8 mouse cellular contexts compared by ENCODE assay signal in the genomic region with DNA sequence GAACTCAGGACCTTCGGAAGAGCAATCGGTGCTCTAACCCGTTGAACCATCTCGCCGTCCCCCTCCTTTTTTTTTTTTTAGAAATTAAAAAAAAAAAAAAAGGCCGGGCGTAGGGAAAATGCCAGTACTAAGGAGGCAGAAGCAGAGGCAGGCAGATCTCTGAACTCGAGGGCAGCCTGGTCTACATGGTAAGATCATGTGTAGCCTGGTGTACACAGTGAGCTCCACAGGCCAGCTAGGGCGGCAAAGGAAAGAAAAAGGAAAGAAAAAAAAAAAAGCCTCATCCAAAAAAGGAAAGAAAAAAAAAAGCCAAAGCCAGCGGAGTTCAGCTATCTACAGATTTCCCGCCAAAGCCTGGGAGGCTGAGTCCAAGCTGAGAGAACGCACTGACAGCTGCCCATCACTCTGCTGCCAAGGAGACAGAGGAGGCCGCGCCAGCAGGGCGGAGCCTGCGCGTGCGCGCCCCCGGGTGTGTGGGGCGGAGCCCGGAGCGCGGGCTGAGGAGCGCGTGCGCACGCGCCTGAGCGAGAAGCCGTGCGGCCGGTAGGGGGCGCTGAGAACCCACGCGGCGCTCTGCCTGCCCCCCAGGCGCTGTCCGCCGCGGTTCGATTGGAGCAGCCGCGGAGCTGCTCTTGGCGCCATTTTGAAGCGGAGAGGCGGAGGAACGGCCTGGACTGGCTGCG. TPM values are rescaled to one million over a fixed set of nuclear protein-coding genes. Genes with fewer than 3 reads are reported as not detected.
DNase-seq lines count a peak whose midpoint lies in the region; ATAC-seq and TF ChIP-seq lines count a peak whose summit lies in the region.

Gene Pds5b (plus strand): TSS at position 587 of the 683 bp plus-strand sequence.

- peak; percentile 89 to 92 for DNase-seq in gastrocnemius, adult 8-10 months (ENCODE audit: low spot score in 2 of 2)
- DNase-seq in hindlimb bud, embryonic 11.5 days (ENCODE audit: extremely low spot score, low read depth, low spot score), result peak; percentile 81
- DNase-seq in left cerebral cortex, adult 8-10 months (ENCODE audit: low spot score in 2 of 2), result peak; percentile 67 to 92
- DNase-seq in right cerebral cortex, postnatal 10 days (ENCODE audit: low spot score in 2 of 2), result peak; percentile 95 to 96
- DNase-seq in urinary bladder, postnatal 25 days (ENCODE audit: low spot score), result peak; percentile 95

- ATAC-seq in activated CD4-positive, CD25-positive, alpha-beta regulatory T cell, adult 4 months, result peak; percentile 91

- H3K9me3 ChIP-seq in megakaryocyte, embryonic 14.5 days, result no peaks in the 10 kb centered on the region

- no peaks in the 10 kb centered on the region for H3K36me3 ChIP-seq in megakaryocyte, embryonic 14.5 days (replicated peaks; ENCODE audit: low read length)

- no peak for TF ChIP-seq POLR2A in cortical plate, adult 2 months (IDR thresholded peaks at IDR 0.05; ENCODE audit: extremely low read depth, insufficient read depth, low read length)

- peak; percentile 58 for TF ChIP-seq CTCF in cortical plate, adult 2 months (IDR thresholded peaks at IDR 0.05; ENCODE audit: extremely low read depth, insufficient read depth, low read length)

- no peaks in the 10 kb centered on the region for H3K4me1 ChIP-seq in cortical plate, adult 2 months (ENCODE audit: control insufficient read depth, insufficient read depth, low read length)
- H3K4me1 ChIP-seq in megakaryocyte, embryonic 14.5 days, result peaks cover 25% of the 10 kb centered on the region

- peaks cover 3% of the 10 kb centered on the region for H3K27me3 ChIP-seq in megakaryocyte, embryonic 14.5 days (replicated peaks)

- no peak within 1 kb of the TSS for H3K27ac ChIP-seq in cortical plate, adult 2 months (ENCODE audit: insufficient read depth, low read length)

- peak within 1 kb of the TSS; percentile 99 for H3K4me3 ChIP-seq in cortical plate, adult 2 months (ENCODE audit: insufficient read depth, low read length)
- H3K4me3 ChIP-seq in megakaryocyte, embryonic 14.5 days (replicated peaks), result peak within 1 kb of the TSS; percentile 98

RNA-seq across cellular contexts. Expression of gene Pds5b, which starts in this region (rescaled TPM):
- 10 to 100 TPM; 22.1 to 22.9 TPM for polyA plus RNA-seq in activated CD4-positive, CD25-positive, alpha-beta regulatory T cell, adult 4 months (2017; shearing (Covaris generic))
- 28.6 and 30.7 TPM in 2 replicates for polyA plus RNA-seq in cortical plate, adult 2 months (2012; rRNA removed)
- 10 to 100 TPM; 21.0 to 24.1 (median 22.8) TPM for total RNA-seq in gastrocnemius, adult 8-10 months (2022)
- total RNA-seq in left cerebral cortex, adult 8-10 months (2022), result 10 to 100 TPM; 64.8 to 75.8 (median 70.8) TPM
- 0.70 TPM in 1 of 2 replicates, not detected in the other for polyA plus RNA-seq in megakaryocyte, embryonic 14.5 days (2012; ENCODE audit: insufficient read depth, low replicate concordance)

Comparison
In these comparisons a context has a peak if more than half of its experiments do, and no peak if none do; other contexts are left out.
1. RNA of gene Pds5b (polyA plus RNA-seq): 28.6 to 30.7 TPM in cortical plate, adult 2 months and 22.1 to 22.9 TPM in activated CD4-positive, CD25-positive, alpha-beta regulatory T cell, adult 4 months; 0.70 TPM in megakaryocyte, embryonic 14.5 days; every median in the first group is over 10 times any median in the second.
2. Peak in every context shown above with its lines, with median percentiles within 50 percentile points of each other: DNase-seq.